Mouse (Mus musculus) neural tube, embryonic 14.5 days (tissue): ENCODE measurements around the gene Ehf. TPM values are rescaled to one million over a fixed set of nuclear protein-coding genes. Genes with fewer than 3 reads are reported as not detected.

ENCODE experiments used
- ATAC-seq: fragments of 200-750 bp; cut with Nextera tagmentation; 2 replicates; pipeline ENCODE4 v1.8.0; 2017; ENCODE audit warnings: low read depth, mild to moderate bottlenecking, moderate TSS enrichment, moderate library complexity
- H3K27ac ChIP-seq: fragments of 300-500 bp; sonication (generic); 2 replicates; pipeline ENCODE4 v1.5.1; 2014; ENCODE audit warnings: low read depth, mild to moderate bottlenecking, control low read depth, low read length, moderate library complexity, mixed read lengths
- H3K27me3 ChIP-seq: fragments of 300-500 bp; sonication (generic); 2 replicates; pipeline ENCODE4 v1.6.1; 2014; ENCODE audit warnings: low read length; ENCODE audit not compliant: control insufficient read depth, insufficient read depth
- H3K36me3 ChIP-seq: fragments of 300-500 bp; sonication (generic); 2 replicates; pipeline ENCODE4 v1.6.1; 2014; ENCODE audit warnings: low read length, mixed read lengths; ENCODE audit not compliant: control insufficient read depth, insufficient read depth
- H3K4me1 ChIP-seq: fragments of 300-500 bp; sonication (generic); 2 replicates; pipeline ENCODE4 v1.6.1; 2014; ENCODE audit warnings: low read length; ENCODE audit not compliant: control insufficient read depth, insufficient read depth
- H3K4me2 ChIP-seq: fragments of 300-500 bp; sonication (generic); 2 replicates; pipeline ENCODE4 v1.6.1; 2014; ENCODE audit warnings: mild to moderate bottlenecking, low read depth, low read length, control low read depth
- H3K4me3 ChIP-seq: fragments of 300-500 bp; sonication (generic); 2 replicates; pipeline ENCODE4 v1.5.1; 2014; ENCODE audit warnings: low read depth, low read length, control low read depth, mixed read lengths
- H3K9ac ChIP-seq: fragments of 300-500 bp; sonication (generic); replicated peaks from 2 replicates; pipeline ENCODE4 v1.6.1; 2014; ENCODE audit warnings: low read depth, mild to moderate bottlenecking, control low read depth, low read length, mixed read lengths
- H3K9me3 ChIP-seq: fragments of 300-500 bp; sonication (generic); 2 replicates; pipeline ENCODE4 v1.6.1; 2016; ENCODE audit warnings: low read length; ENCODE audit not compliant: control insufficient read depth
- WGBS: fragments of 180-500 bp; shearing (Covaris S2); extraction: QIAGEN DNeasy Blood & Tissue Kit; methylation state at CpG from one replicate; pipeline ENCODE4 v1.1.7; 2014; 5-methylcytosine and 5-hydroxymethylcytosine counted together
- polyA plus RNA-seq: library from polyadenylated mRNA; unstranded; fragments of >200 nt; fragmentation: Nextera tagmentation; extraction: Ambion mirVana; gene quantifications from 2 replicates; pipeline ENCODE4 v1.2.1, GENCODE M21; 2014

The Ehf gene
- polyA plus RNA-seq, 1 experiment from 2014 or later: not detected

DNA sequence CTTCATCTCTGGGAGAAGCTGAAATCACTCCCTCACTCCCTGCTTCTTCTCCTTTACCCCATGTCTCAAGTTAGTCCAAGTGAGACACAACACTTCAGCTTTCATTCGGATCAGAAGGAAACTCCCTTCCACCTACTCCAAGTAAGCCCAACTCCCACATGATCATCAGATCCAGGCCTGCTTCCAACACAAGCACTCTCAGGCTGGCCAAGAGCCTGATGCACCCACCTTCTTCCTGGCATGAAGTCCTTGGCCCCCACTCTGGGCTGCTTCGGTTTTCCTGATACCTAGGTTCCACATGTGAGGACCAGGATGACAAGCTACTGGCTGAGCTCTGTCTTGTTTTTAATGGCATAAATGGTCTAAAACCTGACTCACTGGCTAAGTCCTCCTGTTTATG, 28.3 kb downstream of the Ehf start:
- Histone ChIP-seq H3K9me3 (no peaks in the 10 kb centered on the region), H3K4me3 (no peak overlapping the region), H3K4me1 (no peaks in the 10 kb centered on the region), H3K9ac (no peak overlapping the region), H3K27me3 (no peaks in the 10 kb centered on the region), H3K27ac (no peak overlapping the region), H3K36me3 (no peaks in the 10 kb centered on the region), H3K4me2 (no peak overlapping the region)
- 98% methylated on average over 2 of the region's 2 CpGs for WGBS
- no peak for ATAC-seq

- no peaks in the 10 kb centered on the region for H3K9me3 ChIP-seq
- H3K27me3 ChIP-seq: no peaks in the 10 kb centered on the region
- H3K4me1 ChIP-seq: no peaks in the 10 kb centered on the region
- H3K9ac ChIP-seq: no peak overlapping the region
- WGBS: 92% methylated on average over 1 of the region's 1 CpGs
- H3K4me3 ChIP-seq: no peak overlapping the region
- H3K4me2 ChIP-seq: no peak overlapping the region
- H3K36me3 ChIP-seq: no peaks in the 10 kb centered on the region
- no peak for ATAC-seq
- no peak overlapping the region for H3K27ac ChIP-seq
Measured at GRCm38 (mm10) chr2:103274270-103274669, 28.8 kb downstream of the Ehf start.

DNA sequence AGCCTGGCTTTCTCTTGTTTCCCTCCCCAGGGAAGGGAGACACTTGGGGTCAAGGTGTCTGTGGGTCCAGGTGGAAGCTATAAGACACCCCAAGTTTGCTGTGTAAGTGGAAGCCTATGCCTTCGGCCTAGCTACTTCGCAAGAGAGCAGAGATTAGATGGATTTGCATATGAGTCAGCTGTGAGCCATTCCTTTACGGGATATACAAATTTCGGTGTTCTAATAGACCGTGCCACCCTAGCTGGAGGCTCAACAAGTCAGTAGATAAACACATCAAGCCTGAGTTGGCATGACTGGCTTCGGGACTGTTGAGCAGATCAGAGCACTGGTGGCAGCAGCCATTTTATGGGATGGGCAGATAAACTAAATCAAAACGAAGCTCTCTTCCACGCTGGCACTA, 31.6 kb downstream of the Ehf start:
- H3K27ac ChIP-seq: no peak overlapping the region
- no peak overlapping the region for H3K9ac ChIP-seq
- no peaks in the 10 kb centered on the region for H3K9me3 ChIP-seq
- H3K4me3 ChIP-seq: no peak overlapping the region
- no peaks in the 10 kb centered on the region for H3K36me3 ChIP-seq
- no peaks in the 10 kb centered on the region for H3K4me1 ChIP-seq
- ATAC-seq: no peak
- H3K4me2 ChIP-seq: no peak overlapping the region
- 95% methylated on average over 8 of the region's 8 CpGs for WGBS
- H3K27me3 ChIP-seq: no peaks in the 10 kb centered on the region

DNA sequence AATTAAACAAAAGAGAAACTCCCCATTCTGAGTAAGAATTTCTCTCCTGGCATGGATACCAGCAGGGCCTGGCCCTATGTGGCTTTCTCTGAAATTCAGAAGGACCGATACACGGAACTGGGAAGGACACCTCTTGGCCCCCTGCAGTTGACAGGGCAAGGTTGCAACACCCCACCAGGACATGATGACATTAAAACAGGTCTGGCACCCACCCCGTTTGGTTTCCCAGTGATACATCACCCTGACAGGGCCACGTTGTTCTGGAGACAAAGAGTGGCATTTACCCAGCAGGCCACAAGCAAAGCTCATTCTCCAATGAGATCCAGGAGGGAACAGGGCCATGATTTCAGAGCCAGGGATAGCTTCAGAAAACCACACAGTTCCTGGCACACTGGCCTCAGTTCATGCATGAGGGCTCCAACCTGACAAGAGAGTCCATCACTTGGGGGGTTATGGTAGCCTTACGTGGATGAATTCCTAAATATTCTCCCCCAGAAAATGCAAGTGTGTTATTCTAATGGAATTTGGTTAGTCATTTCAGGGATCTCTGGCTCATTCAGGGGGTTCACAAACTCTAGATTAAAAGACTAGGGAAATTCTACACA, 32.4 kb downstream of the Ehf start:
- Histone ChIP-seq H3K27me3 (no peaks in the 10 kb centered on the region), H3K4me2 (no peak overlapping the region), H3K27ac (no peak overlapping the region), H3K4me3 (no peak overlapping the region), H3K9ac (no peak overlapping the region), H3K36me3 (no peaks in the 10 kb centered on the region), H3K9me3 (no peaks in the 10 kb centered on the region), H3K4me1 (no peaks in the 10 kb centered on the region)
- WGBS: 72% methylated on average over 5 of the region's 5 CpGs
- no peak for ATAC-seq

GRCm38 (mm10) chr2:103239086-103239485, 64.0 kb downstream of the Ehf start:
- no peak overlapping the region for H3K27ac ChIP-seq
- H3K4me3 ChIP-seq: no peak overlapping the region
- H3K36me3 ChIP-seq: no peaks in the 10 kb centered on the region
- H3K9ac ChIP-seq: no peak overlapping the region
- no peaks in the 10 kb centered on the region for H3K27me3 ChIP-seq
- H3K4me2 ChIP-seq: no peak overlapping the region
- 94% methylated on average over 4 of the region's 4 CpGs for WGBS
- no peak for ATAC-seq
- H3K4me1 ChIP-seq: no peaks in the 10 kb centered on the region
- no peaks in the 10 kb centered on the region for H3K9me3 ChIP-seq

- H3K4me3 ChIP-seq: no peak overlapping the region
Measured at GRCm38 (mm10) chr2:103226781-103227180, 76.3 kb downstream of the Ehf start.

GRCm38 (mm10) chr2:103220871-103221270, 82.2 kb downstream of the Ehf start:
- no peak for ATAC-seq
- Histone ChIP-seq H3K36me3 (no peaks in the 10 kb centered on the region), H3K27me3 (no peaks in the 10 kb centered on the region), H3K4me2 (no peak overlapping the region), H3K9me3 (no peaks in the 10 kb centered on the region), H3K9ac (no peak overlapping the region), H3K4me3 (no peak overlapping the region), H3K27ac (no peak overlapping the region), H3K4me1 (no peaks in the 10 kb centered on the region)
- WGBS: 96% methylated on average over 2 of the region's 2 CpGs

More at GRCm38 (mm10) chr2:103226781-103227180, 76.3 kb downstream of the Ehf start:
- H3K9me3 ChIP-seq: no peaks in the 10 kb centered on the region
- H3K36me3 ChIP-seq: no peaks in the 10 kb centered on the region
- no peak overlapping the region for H3K27ac ChIP-seq
- no peak overlapping the region for H3K4me2 ChIP-seq
- no peak overlapping the region for H3K9ac ChIP-seq
- H3K4me1 ChIP-seq: no peaks in the 10 kb centered on the region
- no peak for ATAC-seq
- H3K27me3 ChIP-seq: no peaks in the 10 kb centered on the region
- WGBS: 95% methylated on average over 2 of the region's 2 CpGs

- ATAC-seq: no peak
Measured at GRCm38 (mm10) chr2:103218323-103218722, 84.8 kb downstream of the Ehf start.

GRCm38 (mm10) chr2:103215801-103216200, 87.3 kb downstream of the Ehf start:
- no peaks in the 10 kb centered on the region for H3K9me3 ChIP-seq
- H3K4me1 ChIP-seq: no peaks in the 10 kb centered on the region
- no peak overlapping the region for H3K4me3 ChIP-seq
- no peak for ATAC-seq
- H3K36me3 ChIP-seq: no peaks in the 10 kb centered on the region
- H3K27me3 ChIP-seq: no peaks in the 10 kb centered on the region
- no peak overlapping the region for H3K4me2 ChIP-seq
- 86% methylated on average over 4 of the region's 4 CpGs for WGBS
- H3K9ac ChIP-seq: no peak overlapping the region
- H3K27ac ChIP-seq: no peak overlapping the region

More at GRCm38 (mm10) chr2:103218323-103218722, 84.8 kb downstream of the Ehf start:
- no peaks in the 10 kb centered on the region for H3K4me1 ChIP-seq
- no peaks in the 10 kb centered on the region for H3K27me3 ChIP-seq
- no peaks in the 10 kb centered on the region for H3K9me3 ChIP-seq
- no peak overlapping the region for H3K27ac ChIP-seq
- H3K4me3 ChIP-seq: no peak overlapping the region
- no peaks in the 10 kb centered on the region for H3K36me3 ChIP-seq
- no peak overlapping the region for H3K9ac ChIP-seq
- WGBS: 89% methylated on average over 4 of the region's 4 CpGs
- H3K4me2 ChIP-seq: no peak overlapping the region
